Mouse (Mus musculus) olfactory bulb, adult 2 months (tissue): Measurements from ENCODE around the gene Sh3yl1.

ENCODE experiments used
- CTCF ChIP-seq: fragments of 200-500 bp; IDR thresholded peaks from 2 replicates; pipeline ENCODE4 v1.5.1; 2012; ENCODE audit warnings: low read depth, mild to moderate bottlenecking, low read length, moderate library complexity; ENCODE audit not compliant: insufficient read depth
- POLR2A ChIP-seq: fragments of 200-500 bp; IDR thresholded peaks from 2 replicates; pipeline ENCODE4 v1.6.1; 2012; ENCODE audit warnings: mild to moderate bottlenecking, low read depth, low read length, moderate library complexity; ENCODE audit not compliant: insufficient read depth

DNA sequence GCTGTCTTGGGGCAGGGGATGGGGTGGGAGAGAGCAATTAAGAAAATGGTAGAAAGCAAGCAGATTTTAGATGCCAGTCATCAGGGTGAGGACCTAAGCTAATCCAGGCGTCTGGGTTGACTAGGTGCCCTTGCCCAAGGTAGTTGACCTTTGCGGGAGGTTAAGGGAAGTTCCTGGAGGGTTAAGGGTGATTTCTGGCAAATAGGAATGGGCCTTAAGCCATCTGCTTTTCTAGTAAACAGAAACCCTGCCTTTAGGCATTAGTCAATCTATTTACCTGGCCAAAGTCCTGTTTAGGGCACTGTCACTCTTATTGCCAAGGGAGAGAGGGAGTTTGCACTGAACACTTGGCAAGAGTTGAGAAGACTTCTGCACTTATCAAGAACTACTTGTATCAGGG lies 25.4 kb downstream of the Sh3yl1 start:
- TF ChIP-seq POLR2A (no peak), CTCF (no peak)
